Mouse (Mus musculus) left cerebral cortex, adult 11 months (tissue): ENCODE results near the gene Fgfr1op.
"Not testable (repeated sequence)": the region's sequence is repeated elsewhere in the genome, so short reads cannot be mapped to it uniquely, and the experiment has no call there.

Experiments used
- DNase-seq: peaks from one replicate; pipeline ENCODE4 v3.0.0; 2022; ENCODE audit warnings: low spot score

Fgfr1op gene

GRCm38 (mm10) chr17:8164701-8165607, at the start of gene Fgfr1op:
TSS of gene Fgfr1op (plus strand) at chr17:8165501.
- DNase-seq: peak; percentile 58

GRCm38 (mm10) chr17:8116378-8116777, 48.9 kb upstream of the Fgfr1op start:
- not testable (repeated sequence) for DNase-seq

- not testable (repeated sequence) for DNase-seq
Observed at GRCm38 (mm10) chr17:8116928-8117327, 48.4 kb upstream of the Fgfr1op start.

- not testable (repeated sequence) for DNase-seq
Observed at GRCm38 (mm10) chr17:8122974-8123373, 42.3 kb upstream of the Fgfr1op start.

- not testable (repeated sequence) for DNase-seq
Observed at GRCm38 (mm10) chr17:8124586-8124985, 40.7 kb upstream of the Fgfr1op start.

GRCm38 (mm10) chr17:8128326-8128993, 36.8 kb upstream of the Fgfr1op start:
- not testable (repeated sequence) for DNase-seq

- not testable (repeated sequence) for DNase-seq
Observed at GRCm38 (mm10) chr17:8129578-8129977, 35.7 kb upstream of the Fgfr1op start.

- DNase-seq: not testable (repeated sequence)
Observed at GRCm38 (mm10) chr17:8130849-8131248, 34.5 kb upstream of the Fgfr1op start.

- DNase-seq: not testable (repeated sequence)
Observed at GRCm38 (mm10) chr17:8138116-8138515, 27.2 kb upstream of the Fgfr1op start.

GRCm38 (mm10) chr17:8140210-8140609, 25.1 kb upstream of the Fgfr1op start:
- not testable (repeated sequence) for DNase-seq

- DNase-seq: not testable (repeated sequence)
Observed at GRCm38 (mm10) chr17:8143802-8144673, 21.3 kb upstream of the Fgfr1op start.

GRCm38 (mm10) chr17:8146931-8147330, 18.4 kb upstream of the Fgfr1op start:
- not testable (repeated sequence) for DNase-seq

GRCm38 (mm10) chr17:8147439-8148316, 17.6 kb upstream of the Fgfr1op start, which contains the start of the genes Gm49673 and Rnaset2a:
TSS of gene Gm49673 (minus strand) at chr17:8147788.
TSS of gene Rnaset2a (minus strand) at chr17:8148097.
- DNase-seq: not testable (repeated sequence)

- not testable (repeated sequence) for DNase-seq
Observed at GRCm38 (mm10) chr17:8155010-8155409, 10.3 kb upstream of the Fgfr1op start.

GRCm38 (mm10) chr17:8155982-8156381, 9.3 kb upstream of the Fgfr1op start:
- DNase-seq: not testable (repeated sequence)

GRCm38 (mm10) chr17:8158627-8159026, 6.7 kb upstream of the Fgfr1op start:
- not testable (repeated sequence) for DNase-seq

- DNase-seq: not testable (repeated sequence)
Observed at GRCm38 (mm10) chr17:8160969-8161368, 4.3 kb upstream of the Fgfr1op start.

- DNase-seq: not testable (repeated sequence)
Observed at GRCm38 (mm10) chr17:8165608-8165945, 276 bp downstream of the Fgfr1op start.

- DNase-seq: not testable (repeated sequence)
Observed at GRCm38 (mm10) chr17:8165977-8166376, 676 bp downstream of the Fgfr1op start.

GRCm38 (mm10) chr17:8166454-8166853, 1.2 kb downstream of the Fgfr1op start:
- DNase-seq: not testable (repeated sequence)

- not testable (repeated sequence) for DNase-seq
Observed at GRCm38 (mm10) chr17:8167436-8167835, 2.1 kb downstream of the Fgfr1op start.
